Mouse (Mus musculus): Measurements from ENCODE around the gene Col9a3.

DNA sequence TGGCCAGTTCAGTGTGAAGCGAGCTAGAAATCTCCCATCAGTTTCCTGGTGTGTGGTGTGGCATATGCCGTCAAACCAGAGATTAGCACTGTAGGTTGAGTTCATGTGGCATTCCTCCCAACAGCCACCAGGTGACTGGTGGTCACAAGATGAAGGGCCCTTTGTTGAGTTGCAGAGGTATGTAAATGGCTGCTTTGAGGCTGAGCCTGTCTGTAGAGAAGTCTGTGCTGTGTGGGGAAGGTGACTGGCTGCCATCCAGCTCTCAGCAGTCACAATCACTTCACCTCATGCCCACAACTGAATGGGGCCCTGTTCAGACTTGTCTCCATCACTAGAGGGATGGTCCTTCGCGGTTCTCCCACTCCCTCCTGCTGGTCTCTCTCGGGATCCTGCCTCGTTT, 7.2 kb downstream of the Col9a3 start:
- TF ChIP-seq CTCF (IDR thresholded peaks at IDR 0.05; ENCODE audit: borderline replicate concordance, insufficient read depth, low read depth, low read length) (no peak), POLR2A (IDR thresholded peaks at IDR 0.05; ENCODE audit: borderline replicate concordance, insufficient read depth, low read length) (no peak)

Measured in cerebellum, adult 2 months (tissue).